Mouse (Mus musculus) testis, adult 2 months (tissue): ENCODE results near the gene Camkk2.

ENCODE experiments used
- CTCF ChIP-seq: fragments of 200-500 bp; IDR thresholded peaks from 2 replicates; pipeline ENCODE4 v1.5.1; 2012; ENCODE audit warnings: low read depth, mild to moderate bottlenecking, inconsistent platforms, low read length, moderate library complexity; ENCODE audit not compliant: control insufficient read depth, insufficient read depth, insufficient replicate concordance
- POLR2A ChIP-seq: fragments of 200-500 bp; IDR thresholded peaks from 2 replicates; pipeline ENCODE4 v1.6.1; 2012; ENCODE audit warnings: low read depth, mild to moderate bottlenecking, inconsistent platforms, low read length, moderate library complexity; ENCODE audit not compliant: control insufficient read depth

DNA sequence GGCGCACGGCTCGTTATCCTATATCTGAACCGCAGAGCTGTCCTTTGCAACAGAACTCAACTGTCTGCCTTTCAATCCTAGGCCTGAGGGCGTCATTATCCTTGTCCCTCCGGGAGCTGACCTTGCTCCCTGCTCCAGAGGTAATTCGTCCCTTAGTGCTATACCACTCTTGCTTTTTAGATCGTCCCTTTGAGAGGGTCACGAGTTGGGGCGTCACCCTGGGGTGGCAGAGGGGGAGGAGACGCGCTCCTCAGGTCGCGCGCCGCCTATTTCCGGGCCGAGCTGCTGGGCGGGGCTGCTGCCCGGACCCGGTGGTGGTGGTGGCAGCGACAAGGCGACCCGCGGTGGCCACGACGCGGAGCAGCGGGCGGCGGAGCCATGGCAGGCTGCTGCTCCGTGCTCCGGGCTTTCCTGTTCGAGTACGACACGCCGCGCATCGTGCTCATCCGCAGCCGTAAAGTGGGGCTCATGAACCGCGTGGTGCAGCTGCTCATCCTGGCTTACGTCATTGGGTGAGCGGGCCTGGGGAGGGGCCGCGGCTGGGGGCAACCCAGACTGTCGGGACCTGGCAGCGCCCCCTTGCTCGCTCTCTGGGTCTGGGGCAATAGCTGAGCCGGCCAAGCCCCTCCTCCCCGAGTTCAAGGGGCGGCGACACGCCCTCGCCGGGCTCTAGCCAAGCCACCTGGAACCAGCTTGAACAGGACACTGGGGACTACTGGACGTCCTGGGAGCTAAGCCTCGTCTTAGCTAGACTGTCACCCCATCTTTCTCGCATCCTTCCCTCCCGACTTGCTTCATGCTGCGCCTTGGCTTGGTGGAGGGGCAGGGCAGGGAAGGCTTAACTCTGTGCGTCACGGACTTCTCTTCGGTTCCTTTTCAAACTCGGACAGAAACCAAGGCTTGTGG is 71.7 kb downstream of the Camkk2 start, which contains the start of gene P2rx4:
- TF ChIP-seq CTCF (no peak), POLR2A (peak; percentile 59)
